Mouse (Mus musculus) heart, postnatal 0 days (tissue): ENCODE data around the gene Fcrl5.

Experiments
- CTCF ChIP-seq: IDR thresholded peaks from 2 replicates; pipeline ENCODE4 v1.5.1; 2016; ENCODE audit warnings: antibody characterized with exemption, control low read depth, low read depth
- EP300 ChIP-seq: IDR thresholded peaks from 2 replicates; pipeline ENCODE4 v1.6.1; 2016; ENCODE audit warnings: antibody characterized with exemption, low read depth

GRCm38 (mm10) chr3:87411150-87411549, 24.4 kb upstream of the Fcrl5 start:
- TF ChIP-seq CTCF (peak; percentile 77), EP300 (no peak)
